Mouse (Mus musculus): ENCODE results near the gene Thbs4. TPM values are rescaled to one million over a fixed set of nuclear protein-coding genes. Genes with fewer than 3 reads are reported as not detected.
"Not testable (repeated sequence)": the region's sequence is repeated elsewhere in the genome, so short reads cannot be mapped to it uniquely, and the experiment has no call there.

Thbs4 gene
- 0.19 and 2.9 TPM in 2 replicates for polyA plus RNA-seq (2014; fragmentation: Nextera tagmentation; extraction: Ambion mirVana)

DNA sequence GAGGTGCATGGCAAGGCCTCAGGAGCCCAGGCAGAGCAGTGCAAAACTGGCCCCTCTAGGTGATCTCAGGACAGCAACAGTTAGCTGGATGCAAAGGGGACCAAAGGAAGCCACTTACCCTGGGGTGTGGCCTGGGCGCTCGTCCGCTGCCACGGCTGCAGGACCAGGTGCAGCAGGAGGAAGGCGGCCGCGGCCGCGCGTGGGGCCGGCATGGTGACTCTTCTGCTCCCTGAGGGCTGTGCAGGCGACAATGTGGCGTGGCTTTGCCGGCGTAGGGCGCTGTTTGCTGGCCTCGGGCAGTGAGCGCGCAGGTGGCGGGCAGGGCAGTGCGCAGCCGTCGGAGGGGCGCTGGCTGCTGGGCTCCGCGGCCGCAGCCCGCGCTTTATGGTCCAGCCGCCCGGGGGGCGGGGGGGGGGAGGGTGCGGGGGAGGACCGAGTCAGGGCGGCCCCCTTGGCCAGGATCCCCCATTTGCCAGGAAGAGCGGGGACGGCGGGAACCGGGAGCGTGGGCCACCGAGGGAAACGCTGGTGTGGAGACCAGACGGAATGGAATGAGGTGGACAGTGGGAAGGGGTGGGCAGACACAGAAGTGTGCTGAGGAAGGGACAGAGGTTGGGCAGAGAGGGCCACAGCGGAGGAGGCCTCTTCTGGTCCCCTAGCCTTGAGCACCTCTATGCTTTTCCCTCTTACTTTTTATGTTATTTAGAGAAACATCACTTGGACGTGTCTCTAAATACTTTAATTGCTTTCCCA lies at the start of gene Thbs4:
Gene Thbs4 (minus strand): TSS at position 357 of the 753 bp plus-strand sequence.
- H3K4me2 ChIP-seq (ENCODE audit: low read length) = peak within 1 kb of the TSS; percentile 61
- no peak within 1 kb of the TSS for H3K27ac ChIP-seq (replicated peaks; ENCODE audit: low read depth, low read length)
- DNase-seq (peak; percentile 41), ATAC-seq (ENCODE audit: low FRiP score, low TSS enrichment) (peak; percentile 62)
- H3K4me3 ChIP-seq (replicated peaks; ENCODE audit: low read depth, low read length) = peak within 1 kb of the TSS; percentile 35
- 5% methylated on average over 41 of the region's 45 CpGs for WGBS
- H3K36me3 ChIP-seq (ENCODE audit: control insufficient read depth, insufficient read depth, low read length) = no peaks in the 10 kb centered on the region
- no peak within 1 kb of the TSS; the same call in 1 of the 2 replicates for H3K9ac ChIP-seq (replicated peaks; ENCODE audit: low read length)
- H3K27me3 ChIP-seq (ENCODE audit: control insufficient read depth, insufficient read depth, low read length) = peaks cover 5% of the 10 kb centered on the region; the same call in 1 of the 2 replicates
- H3K4me1 ChIP-seq (ENCODE audit: control insufficient read depth, insufficient read depth, low read length) = peaks cover 6% of the 10 kb centered on the region; the same call in 1 of the 2 replicates
- H3K9me3 ChIP-seq (ENCODE audit: control insufficient read depth, low read length) = no peaks in the 10 kb centered on the region

DNA sequence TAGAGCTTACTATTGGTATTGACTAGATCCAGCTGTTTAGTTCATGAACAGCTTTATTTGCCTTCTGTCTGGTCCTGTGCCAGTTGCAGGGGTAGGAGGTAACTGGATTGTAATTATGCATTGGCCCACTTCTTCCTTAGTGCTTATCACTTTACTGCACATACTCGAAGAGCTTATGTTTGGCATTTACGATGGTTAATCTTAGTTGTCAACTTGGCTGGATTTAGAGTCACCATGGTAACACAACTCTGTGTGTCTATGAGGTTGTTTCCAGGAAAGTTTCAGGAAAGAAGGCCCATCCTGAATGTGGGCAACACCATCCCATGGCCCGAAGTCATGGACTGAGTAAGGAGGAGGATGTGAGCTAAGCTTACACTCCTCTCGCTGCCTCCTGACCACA lies 38.5 kb upstream of the Thbs4 start:
- no peaks in the 10 kb centered on the region; the same call in 1 of the 2 replicates for H3K4me1 ChIP-seq (ENCODE audit: control insufficient read depth, insufficient read depth, low read length)
- no peaks in the 10 kb centered on the region for H3K36me3 ChIP-seq (ENCODE audit: control insufficient read depth, insufficient read depth, low read length)
- no peak overlapping the region for H3K27ac ChIP-seq (replicated peaks; ENCODE audit: low read depth, low read length)
- WGBS = 91% methylated on average over 4 of the region's 4 CpGs
- no peak overlapping the region for H3K9ac ChIP-seq (replicated peaks; ENCODE audit: low read length)
- H3K27me3 ChIP-seq (ENCODE audit: control insufficient read depth, insufficient read depth, low read length) = no peaks in the 10 kb centered on the region
- H3K9me3 ChIP-seq (ENCODE audit: control insufficient read depth, low read length) = no peaks in the 10 kb centered on the region
- no peak for ATAC-seq (ENCODE audit: low FRiP score, low TSS enrichment)
- H3K4me3 ChIP-seq (replicated peaks; ENCODE audit: low read depth, low read length) = no peak overlapping the region
- no peak overlapping the region for H3K4me2 ChIP-seq (ENCODE audit: low read length)
- DNase-seq = no peak

DNA sequence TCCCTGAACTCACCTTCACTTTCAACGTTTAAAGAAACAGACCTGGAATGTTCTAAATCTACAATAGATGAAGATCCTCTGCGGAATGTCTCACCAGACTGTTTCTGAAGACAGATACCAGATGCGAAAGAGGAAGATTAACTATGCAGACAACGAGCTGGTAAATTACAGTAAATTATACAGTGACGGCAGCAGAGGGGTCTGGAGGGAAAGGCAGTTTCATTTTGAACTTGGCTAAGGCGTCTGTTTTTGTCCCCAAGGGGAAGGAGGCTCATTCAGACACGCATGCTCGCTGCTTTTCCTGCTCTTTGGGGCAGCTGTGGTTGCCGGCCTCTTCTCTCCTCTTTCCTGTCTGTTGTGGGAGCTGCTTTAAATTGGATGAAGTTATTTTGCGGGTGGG lies 34.2 kb upstream of the Thbs4 start:
- Histone ChIP-seq H3K9me3 (ENCODE audit: control insufficient read depth, low read length) (no peaks in the 10 kb centered on the region), H3K4me1 (ENCODE audit: control insufficient read depth, insufficient read depth, low read length) (no peaks in the 10 kb centered on the region; the same call in 1 of the 2 replicates), H3K27ac (replicated peaks; ENCODE audit: low read depth, low read length) (no peak overlapping the region), H3K9ac (replicated peaks; ENCODE audit: low read length) (no peak overlapping the region), H3K4me2 (ENCODE audit: low read length) (no peak overlapping the region), H3K27me3 (ENCODE audit: control insufficient read depth, insufficient read depth, low read length) (no peaks in the 10 kb centered on the region), H3K4me3 (replicated peaks; ENCODE audit: low read depth, low read length) (no peak overlapping the region), H3K36me3 (ENCODE audit: control insufficient read depth, insufficient read depth, low read length) (no peaks in the 10 kb centered on the region)
- WGBS = 68% methylated on average over 10 of the region's 10 CpGs
- DNase-seq (peak; percentile 26), ATAC-seq (ENCODE audit: low FRiP score, low TSS enrichment) (no peak)

DNA sequence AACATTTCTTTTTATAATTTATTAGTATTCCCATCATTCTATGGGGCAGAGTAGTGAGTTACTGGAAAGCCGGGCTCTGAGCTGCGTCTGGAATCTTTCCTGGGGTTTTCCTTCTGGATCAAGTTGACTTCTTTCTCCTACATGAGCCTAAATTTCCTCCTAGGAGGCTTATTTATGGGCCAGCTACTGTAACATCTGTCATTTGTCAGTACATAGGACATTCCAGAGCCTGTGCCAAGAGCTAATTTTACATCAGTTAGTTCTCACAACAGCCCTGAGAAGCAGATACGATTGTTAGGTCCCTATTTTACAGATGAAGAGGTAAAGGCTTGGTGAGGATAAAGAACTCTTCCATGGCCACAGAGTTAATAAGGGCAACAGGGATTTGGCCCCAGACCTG lies 22.7 kb upstream of the Thbs4 start:
- Histone ChIP-seq H3K4me3 (replicated peaks; ENCODE audit: low read depth, low read length) (no peak overlapping the region), H3K27ac (replicated peaks; ENCODE audit: low read depth, low read length) (no peak overlapping the region), H3K9ac (replicated peaks; ENCODE audit: low read length) (no peak overlapping the region), H3K36me3 (ENCODE audit: control insufficient read depth, insufficient read depth, low read length) (no peaks in the 10 kb centered on the region), H3K9me3 (ENCODE audit: control insufficient read depth, low read length) (no peaks in the 10 kb centered on the region), H3K27me3 (ENCODE audit: control insufficient read depth, insufficient read depth, low read length) (no peaks in the 10 kb centered on the region), H3K4me1 (ENCODE audit: control insufficient read depth, insufficient read depth, low read length) (no peaks in the 10 kb centered on the region), H3K4me2 (ENCODE audit: low read length) (no peak overlapping the region)
- DNase-seq (no peak), ATAC-seq (ENCODE audit: low FRiP score, low TSS enrichment) (no peak)
- 87% methylated on average over 3 of the region's 3 CpGs for WGBS

DNA sequence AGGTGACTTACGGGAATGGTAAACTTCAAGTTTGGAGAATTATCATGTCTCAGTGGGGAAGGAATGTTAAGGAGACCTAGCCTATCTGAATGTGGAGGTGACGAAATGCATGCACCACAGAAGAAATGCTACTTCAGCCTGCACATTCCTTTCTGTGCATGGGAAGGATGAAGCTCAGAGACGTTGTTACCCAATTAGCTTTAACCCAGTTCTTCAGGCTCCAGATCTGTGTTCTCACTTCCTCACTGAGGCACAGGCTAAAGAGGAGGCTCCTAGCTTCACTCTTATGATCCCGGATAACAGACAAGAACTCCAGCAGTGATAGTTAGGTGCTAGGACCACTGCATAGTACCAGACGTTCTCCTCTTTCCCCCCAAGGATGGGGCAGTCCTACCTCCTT lies 21.7 kb upstream of the Thbs4 start:
- no peaks in the 10 kb centered on the region for H3K36me3 ChIP-seq (ENCODE audit: control insufficient read depth, insufficient read depth, low read length)
- ATAC-seq (ENCODE audit: low FRiP score, low TSS enrichment) (no peak), DNase-seq (no peak)
- H3K4me2 ChIP-seq (ENCODE audit: low read length) = no peak overlapping the region
- H3K27me3 ChIP-seq (ENCODE audit: control insufficient read depth, insufficient read depth, low read length) = no peaks in the 10 kb centered on the region
- no peak overlapping the region for H3K27ac ChIP-seq (replicated peaks; ENCODE audit: low read depth, low read length)
- 87% methylated on average over 5 of the region's 5 CpGs for WGBS
- H3K9me3 ChIP-seq (ENCODE audit: control insufficient read depth, low read length) = no peaks in the 10 kb centered on the region
- no peaks in the 10 kb centered on the region for H3K4me1 ChIP-seq (ENCODE audit: control insufficient read depth, insufficient read depth, low read length)
- H3K4me3 ChIP-seq (replicated peaks; ENCODE audit: low read depth, low read length) = no peak overlapping the region
- no peak overlapping the region for H3K9ac ChIP-seq (replicated peaks; ENCODE audit: low read length)

DNA sequence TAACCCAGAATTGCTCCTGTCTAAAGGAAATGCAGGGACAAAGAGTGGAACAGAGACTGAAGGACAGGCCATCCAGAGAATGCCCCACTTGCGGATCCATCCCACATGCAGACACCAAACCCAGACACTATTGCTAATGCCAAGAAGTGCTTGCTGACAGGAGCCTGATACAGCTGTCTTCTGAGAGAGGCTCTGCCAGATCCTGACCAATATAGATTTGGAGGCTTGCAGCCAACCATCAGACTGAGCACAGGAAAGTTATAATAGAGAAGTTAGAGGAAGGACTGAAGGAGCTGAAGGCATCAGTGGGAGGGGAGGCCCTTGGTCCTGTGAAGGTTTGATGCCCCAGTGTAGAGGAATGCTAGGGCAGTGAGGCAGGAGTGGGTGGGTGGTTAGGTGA lies 16.0 kb upstream of the Thbs4 start:
- H3K27me3 ChIP-seq (ENCODE audit: control insufficient read depth, insufficient read depth, low read length); H3K36me3 ChIP-seq (ENCODE audit: control insufficient read depth, insufficient read depth, low read length); H3K9me3 ChIP-seq (ENCODE audit: control insufficient read depth, low read length); DNase-seq; H3K9ac ChIP-seq (replicated peaks; ENCODE audit: low read length); H3K4me1 ChIP-seq (ENCODE audit: control insufficient read depth, insufficient read depth, low read length); ATAC-seq (ENCODE audit: low FRiP score, low TSS enrichment); H3K4me2 ChIP-seq (ENCODE audit: low read length); H3K4me3 ChIP-seq (replicated peaks; ENCODE audit: low read depth, low read length); H3K27ac ChIP-seq (replicated peaks; ENCODE audit: low read depth, low read length): not testable (repeated sequence)
- 93% methylated on average over 1 of the region's 1 CpGs for WGBS

DNA sequence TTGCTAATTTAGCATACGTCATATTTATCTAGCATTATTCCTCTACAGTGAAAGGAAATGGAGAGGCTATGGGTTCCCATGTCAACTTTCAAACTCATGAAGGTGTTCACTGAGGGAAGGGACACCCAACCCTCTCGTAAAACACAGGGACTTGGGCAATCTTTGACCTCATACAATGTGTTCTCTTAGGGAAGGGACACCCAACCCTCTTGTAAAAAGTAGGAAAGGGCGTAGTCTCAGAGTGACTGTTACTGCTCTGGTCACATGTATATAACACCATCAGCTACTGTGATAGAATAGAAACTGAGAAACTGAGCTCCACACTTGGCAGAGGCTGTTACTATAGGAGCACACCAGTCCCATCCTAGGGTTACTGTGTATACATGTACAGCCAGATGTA lies 13.2 kb upstream of the Thbs4 start:
- no peaks in the 10 kb centered on the region for H3K4me1 ChIP-seq (ENCODE audit: control insufficient read depth, insufficient read depth, low read length)
- H3K4me3 ChIP-seq (replicated peaks; ENCODE audit: low read depth, low read length) = no peak overlapping the region
- no peak overlapping the region for H3K27ac ChIP-seq (replicated peaks; ENCODE audit: low read depth, low read length)
- H3K4me2 ChIP-seq (ENCODE audit: low read length) = no peak overlapping the region
- no peak overlapping the region for H3K9ac ChIP-seq (replicated peaks; ENCODE audit: low read length)
- DNase-seq = no peak
- no peaks in the 10 kb centered on the region for H3K36me3 ChIP-seq (ENCODE audit: control insufficient read depth, insufficient read depth, low read length)
- ATAC-seq (ENCODE audit: low FRiP score, low TSS enrichment) = no peak
- no peaks in the 10 kb centered on the region for H3K27me3 ChIP-seq (ENCODE audit: control insufficient read depth, insufficient read depth, low read length)
- 90% methylated on average over 3 of the region's 3 CpGs for WGBS
- H3K9me3 ChIP-seq (ENCODE audit: control insufficient read depth, low read length) = no peaks in the 10 kb centered on the region

DNA sequence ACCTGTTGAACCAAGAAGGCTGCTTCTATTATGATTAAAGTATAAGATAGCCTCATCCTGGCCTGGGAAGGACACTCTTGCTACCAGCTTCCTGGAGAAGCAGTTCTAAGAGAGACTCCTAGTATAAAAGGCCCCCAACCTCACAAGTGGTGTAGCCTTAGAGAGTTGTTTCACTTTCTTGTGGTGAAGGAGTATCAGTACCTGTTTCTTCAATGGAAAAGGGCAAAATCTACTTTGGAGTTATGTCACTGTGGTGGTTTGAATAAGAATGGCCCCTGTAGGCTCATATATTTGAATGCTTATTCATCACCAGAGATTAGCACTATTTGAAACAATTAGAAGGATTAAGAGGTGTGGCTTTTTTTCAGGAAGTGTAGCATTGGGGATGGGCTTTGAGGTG lies 12.2 kb upstream of the Thbs4 start:
- Histone ChIP-seq H3K9ac (replicated peaks; ENCODE audit: low read length) (no peak overlapping the region), H3K4me1 (ENCODE audit: control insufficient read depth, insufficient read depth, low read length) (no peaks in the 10 kb centered on the region), H3K9me3 (ENCODE audit: control insufficient read depth, low read length) (no peaks in the 10 kb centered on the region), H3K27me3 (ENCODE audit: control insufficient read depth, insufficient read depth, low read length) (no peaks in the 10 kb centered on the region), H3K4me2 (ENCODE audit: low read length) (no peak overlapping the region), H3K27ac (replicated peaks; ENCODE audit: low read depth, low read length) (no peak overlapping the region), H3K4me3 (replicated peaks; ENCODE audit: low read depth, low read length) (no peak overlapping the region), H3K36me3 (ENCODE audit: control insufficient read depth, insufficient read depth, low read length) (no peaks in the 10 kb centered on the region)
- ATAC-seq (ENCODE audit: low FRiP score, low TSS enrichment) (no peak), DNase-seq (no peak)

DNA sequence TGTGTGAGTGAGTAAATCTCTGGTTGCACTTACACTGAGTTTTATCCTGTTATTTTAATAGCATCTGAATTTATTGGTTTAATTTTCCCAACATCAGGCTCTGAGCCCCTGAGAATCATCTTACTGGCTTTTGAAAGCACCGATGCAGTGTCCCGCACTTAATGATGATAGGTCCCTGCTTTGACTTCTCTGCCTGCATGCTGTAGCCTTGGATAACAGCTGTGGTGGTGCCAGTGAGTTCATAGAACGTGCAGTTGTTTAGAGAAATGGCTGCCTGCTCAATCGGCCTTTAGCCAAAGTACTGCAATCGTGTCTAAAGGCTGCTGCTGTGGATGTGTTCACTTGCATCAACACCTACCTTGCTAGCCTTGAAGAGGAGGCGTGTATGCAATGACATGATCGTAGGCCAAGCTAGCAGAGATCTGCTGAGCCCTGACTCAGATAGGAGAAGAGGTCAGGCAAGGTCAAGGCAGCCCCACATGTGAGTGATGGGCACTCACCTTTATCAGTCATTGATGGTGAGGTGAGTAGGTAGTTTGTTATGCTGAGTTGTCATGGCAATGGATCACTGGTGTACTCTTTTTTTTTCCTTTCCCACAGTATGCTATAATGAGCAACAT lies 4.8 kb upstream of the Thbs4 start:
- Histone ChIP-seq H3K36me3 (ENCODE audit: control insufficient read depth, insufficient read depth, low read length) (no peaks in the 10 kb centered on the region), H3K4me1 (ENCODE audit: control insufficient read depth, insufficient read depth, low read length) (peaks cover 9% of the 10 kb centered on the region; the same call in 1 of the 2 replicates), H3K4me2 (ENCODE audit: low read length) (no peak overlapping the region), H3K9ac (replicated peaks; ENCODE audit: low read length) (no peak overlapping the region), H3K27ac (replicated peaks; ENCODE audit: low read depth, low read length) (no peak overlapping the region), H3K27me3 (ENCODE audit: control insufficient read depth, insufficient read depth, low read length) (peaks cover 3% of the 10 kb centered on the region; the same call in 1 of the 2 replicates), H3K4me3 (replicated peaks; ENCODE audit: low read depth, low read length) (no peak overlapping the region), H3K9me3 (ENCODE audit: control insufficient read depth, low read length) (no peaks in the 10 kb centered on the region)
- ATAC-seq (ENCODE audit: low FRiP score, low TSS enrichment) (no peak), DNase-seq (no peak)
- WGBS = 84% methylated on average over 7 of the region's 7 CpGs

Data from midbrain, embryonic 14.5 days (tissue).